Mouse (Mus musculus) left cerebral cortex, adult 8-10 months (tissue): ENCODE data around the gene Daw1. TPM values are rescaled to one million over a fixed set of nuclear protein-coding genes. Genes with fewer than 3 reads are reported as not detected.

Source experiments
- DNase-seq, 2 experiments: peaks; one replicate each; pipeline ENCODE4 v3.0.0; 2022; ENCODE audit warnings: low spot score in 2 of 2
- total RNA-seq, 4 experiments: library from RNA; stranded (reverse); gene quantifications; 2 replicates each; pipeline ENCODE4 v1.2.4; 2022

The Daw1 gene
- total RNA-seq, 4 experiments from 2014 or later = 0.27 to 0.77 TPM; not detected in 2

- DNase-seq = peak in 1 of 2 experiments; percentile 26
Observed at GRCm38 (mm10) chr1:83187154-83187553, 27.6 kb downstream of the Daw1 start.

GRCm38 (mm10) chr1:83209981-83210380 is 50.4 kb downstream of the Daw1 start:
- no peak for DNase-seq

- no peak for DNase-seq
Observed at GRCm38 (mm10) chr1:83218260-83218659, 58.7 kb downstream of the Daw1 start.

GRCm38 (mm10) chr1:83223072-83223471 is 63.5 kb downstream of the Daw1 start:
- no peak for DNase-seq

GRCm38 (mm10) chr1:83224423-83224960 is 64.9 kb downstream of the Daw1 start:
- DNase-seq = no peak

GRCm38 (mm10) chr1:83227946-83228345 is 68.4 kb downstream of the Daw1 start:
- no peak for DNase-seq

GRCm38 (mm10) chr1:83248235-83248746 is 88.7 kb downstream of the Daw1 start:
- DNase-seq = no peak

GRCm38 (mm10) chr1:83251746-83252145 is 92.2 kb downstream of the Daw1 start:
- DNase-seq = no peak

Other genes starting within 250 kb of the Daw1 start
- under 1 TPM in 3 of 4 experiments, not detected in 1; 0.73 to 0.96 (median 0.84) TPM for gene A030005L19Rik, start 246.4 kb upstream of the Daw1 start, total RNA-seq
- gene A030014E15Rik, start 234.8 kb upstream of the Daw1 start, total RNA-seq = not detected
- not detected for gene Gm6217, start 228.4 kb upstream of the Daw1 start, total RNA-seq
- gene A030003K21Rik, start 216.4 kb upstream of the Daw1 start, total RNA-seq = not detected
- gene Gm7544, start 203.7 kb upstream of the Daw1 start, total RNA-seq = not detected
- gene Gm47955, start 199.5 kb upstream of the Daw1 start, total RNA-seq = not detected
- gene Gm47959, start 159.2 kb upstream of the Daw1 start, total RNA-seq = not detected
- 1 to 10 TPM; 1.8 to 2.8 (median 2.1) TPM for gene Slc19a3, start 121.3 kb upstream of the Daw1 start, total RNA-seq
- gene Krtap28-10, start 117.3 kb upstream of the Daw1 start, total RNA-seq = not detected
- not detected for gene Gm47969, start 114.8 kb upstream of the Daw1 start, total RNA-seq
- gene A030005K14Rik, start 100.4 kb upstream of the Daw1 start, total RNA-seq = not detected
- not detected for gene Krtap28-13, start 98.8 kb upstream of the Daw1 start, total RNA-seq
- gene Ccl20, start 43.0 kb upstream of the Daw1 start, total RNA-seq = not detected
- gene Sphkap, start 248.4 kb downstream of the Daw1 start, total RNA-seq = 100 to 1,000 TPM; 118 to 157 (median 139) TPM